9 mouse cellular contexts compared by ENCODE assay signal in the genomic region with DNA sequence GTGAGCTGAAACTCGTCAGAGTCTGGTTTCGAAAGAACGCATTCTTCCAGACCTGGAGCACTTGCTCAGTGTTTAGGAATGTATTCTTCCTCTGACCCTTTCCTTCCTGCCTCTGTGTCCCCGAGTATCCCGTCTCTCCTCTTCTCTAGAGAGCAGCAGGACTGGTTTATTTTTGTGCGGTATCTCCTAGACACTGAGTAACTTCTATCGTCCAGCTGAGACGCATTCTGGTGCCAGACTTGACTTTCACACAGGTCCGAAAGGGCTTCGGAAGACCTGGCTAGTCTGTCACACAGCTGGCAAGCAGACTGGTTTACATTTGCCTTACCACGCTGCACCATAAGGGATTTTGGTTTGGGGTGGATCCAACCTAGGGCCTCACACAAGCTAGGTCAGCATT. TPM values are rescaled to one million over a fixed set of nuclear protein-coding genes. Genes with fewer than 3 reads are reported as not detected.
DNase-seq lines count a peak whose midpoint lies in the region; ATAC-seq and TF ChIP-seq lines count a peak whose summit lies in the region.
"Had no signal": no experiment of that assay in that cellular context is flagged by ENCODE, and none has a peak within 500 bp of the region (broad histone marks: within the 10 kb centered on the region; RNA-seq: fewer than 3 reads in every experiment).

No protein-coding gene starts in this region.

- H3K36me3 ChIP-seq in lung, postnatal 0 days (ENCODE audit: insufficient read depth, low read length), result no peaks in the 10 kb centered on the region
- H3K36me3 ChIP-seq in embryonic facial prominence, embryonic 14.5 days (ENCODE audit: control insufficient read depth, insufficient read depth, low read length), result no peaks in the 10 kb centered on the region
- H3K36me3 ChIP-seq in kidney, embryonic 14.5 days (ENCODE audit: control insufficient read depth, insufficient read depth, low read length), result no peaks in the 10 kb centered on the region
- no peaks in the 10 kb centered on the region for H3K36me3 ChIP-seq in stomach, embryonic 16.5 days (ENCODE audit: control insufficient read depth, insufficient read depth, low read length)
- H3K36me3 ChIP-seq: midbrain, embryonic 10.5 days had no signal

- H3K27ac ChIP-seq in lung, postnatal 0 days (ENCODE audit: low read length), result peak overlapping the region; percentile 73
- H3K27ac ChIP-seq in embryonic facial prominence, embryonic 14.5 days (replicated peaks; ENCODE audit: low read depth, low read length), result 0 out of 2 replicates have a peak overlapping the region, but pooled peaks have one; percentile 7
- 0 out of 2 replicates have a peak overlapping the region, but pooled peaks have one; percentile 3 for H3K27ac ChIP-seq in kidney, embryonic 14.5 days (ENCODE audit: low read depth, low read length)
- peak overlapping the region; percentile 38 for H3K27ac ChIP-seq in stomach, embryonic 16.5 days (ENCODE audit: low read length)
- H3K27ac ChIP-seq: midbrain, embryonic 10.5 days had no signal

- TF ChIP-seq CTCF in lung, postnatal 0 days (IDR thresholded peaks at IDR 0.05), result no peak

- peak; percentile 61 for DNase-seq in lung, postnatal 0 days (ENCODE audit: low spot score)
- no peak for DNase-seq in lung, adult 18-20 months
- no peak for DNase-seq in embryonic facial prominence, embryonic 14.5 days (ENCODE audit: low spot score)
- no peak for DNase-seq in left cerebral cortex, postnatal 36 days (ENCODE audit: low spot score in 2 of 2)
- DNase-seq: liver had no signal

- no peak overlapping the region for H3K9ac ChIP-seq in lung, postnatal 0 days (replicated peaks; ENCODE audit: low read depth)
- no peak overlapping the region for H3K9ac ChIP-seq in embryonic facial prominence, embryonic 14.5 days (ENCODE audit: low read depth, low read length)
- H3K9ac ChIP-seq in kidney, embryonic 14.5 days (ENCODE audit: low read depth, low read length), result no peak overlapping the region
- H3K9ac ChIP-seq in stomach, embryonic 16.5 days (ENCODE audit: low read length), result no peak overlapping the region

- H3K4me2 ChIP-seq in lung, postnatal 0 days (replicated peaks; ENCODE audit: low read depth, low read length), result no peak overlapping the region
- H3K4me2 ChIP-seq in embryonic facial prominence, embryonic 14.5 days (ENCODE audit: low read depth, low read length), result no peak overlapping the region
- H3K4me2 ChIP-seq in kidney, embryonic 14.5 days (replicated peaks; ENCODE audit: low read depth, low read length), result no peak overlapping the region
- H3K4me2 ChIP-seq in stomach, embryonic 16.5 days (ENCODE audit: low read depth, low read length), result no peak overlapping the region

- H3K4me1 ChIP-seq in lung, postnatal 0 days (ENCODE audit: insufficient read depth, low read depth, low read length), result peaks cover 14% of the 10 kb centered on the region; the same call in 1 of the 2 replicates
- H3K4me1 ChIP-seq in embryonic facial prominence, embryonic 14.5 days (ENCODE audit: control insufficient read depth, insufficient read depth, low read length), result peaks cover 15% of the 10 kb centered on the region
- peaks cover 6% of the 10 kb centered on the region for H3K4me1 ChIP-seq in kidney, embryonic 14.5 days (ENCODE audit: control insufficient read depth, insufficient read depth, low read length)
- peaks cover 11% of the 10 kb centered on the region for H3K4me1 ChIP-seq in stomach, embryonic 16.5 days (ENCODE audit: control insufficient read depth, insufficient read depth, low read length)

- no peak for TF ChIP-seq EP300 in lung, postnatal 0 days (IDR thresholded peaks at IDR 0.05)

- 25% methylated on average over 11 of the region's 11 CpGs for WGBS in lung, postnatal 0 days
- 52% methylated on average over 11 of the region's 11 CpGs for WGBS in embryonic facial prominence, embryonic 14.5 days
- 63% methylated on average over 11 of the region's 11 CpGs for WGBS in kidney, embryonic 14.5 days
- WGBS in stomach, embryonic 16.5 days, result 50% methylated on average over 11 of the region's 11 CpGs

- H3K9me3 ChIP-seq in lung, postnatal 0 days (ENCODE audit: low read length), result no peaks in the 10 kb centered on the region
- H3K9me3 ChIP-seq in embryonic facial prominence, embryonic 14.5 days (ENCODE audit: control insufficient read depth, low read length), result no peaks in the 10 kb centered on the region
- no peaks in the 10 kb centered on the region for H3K9me3 ChIP-seq in kidney, embryonic 14.5 days (ENCODE audit: control insufficient read depth, low read length)
- no peaks in the 10 kb centered on the region for H3K9me3 ChIP-seq in stomach, embryonic 16.5 days (replicated peaks; ENCODE audit: control insufficient read depth, low read length)
- H3K9me3 ChIP-seq: midbrain, embryonic 10.5 days had no signal

- intact Hi-C loops in left cerebral cortex, postnatal 36 days (cut with DNase I), result no loop called here

- no peak for ATAC-seq in lung, postnatal 0 days
- ATAC-seq in embryonic facial prominence, embryonic 14.5 days (ENCODE audit: low read depth), result no peak
- ATAC-seq in kidney, embryonic 14.5 days (ENCODE audit: low FRiP score, low TSS enrichment), result no peak
- ATAC-seq in stomach, embryonic 16.5 days (ENCODE audit: insufficient read depth, low FRiP score), result no peak
- no peak for ATAC-seq in erythroid progenitor cell, adult 5-6 weeks (replicated peaks; ENCODE audit: low FRiP score, poor library complexity, severe bottlenecking)

- no peak overlapping the region for H3K4me3 ChIP-seq in lung, postnatal 0 days (ENCODE audit: low read depth, low read length)
- H3K4me3 ChIP-seq in embryonic facial prominence, embryonic 14.5 days (ENCODE audit: low read depth, low read length), result no peak overlapping the region
- no peak overlapping the region for H3K4me3 ChIP-seq in kidney, embryonic 14.5 days (ENCODE audit: low read length)
- H3K4me3 ChIP-seq in stomach, embryonic 16.5 days (replicated peaks; ENCODE audit: low read length), result no peak overlapping the region
- H3K4me3 ChIP-seq: midbrain, embryonic 10.5 days had no signal

- H3K27me3 ChIP-seq in lung, postnatal 0 days (replicated peaks; ENCODE audit: insufficient read depth, low read length), result no peaks in the 10 kb centered on the region
- H3K27me3 ChIP-seq in embryonic facial prominence, embryonic 14.5 days (replicated peaks; ENCODE audit: control insufficient read depth, insufficient read depth, low read length), result no peaks in the 10 kb centered on the region
- H3K27me3 ChIP-seq in kidney, embryonic 14.5 days (ENCODE audit: control insufficient read depth, insufficient read depth, low read length), result no peaks in the 10 kb centered on the region
- H3K27me3 ChIP-seq in stomach, embryonic 16.5 days (ENCODE audit: control insufficient read depth, insufficient read depth, low read length), result no peaks in the 10 kb centered on the region

RNA-seq across cellular contexts. Expression of gene Oaz2, which starts 5.2 kb away (rescaled TPM):
- polyA plus RNA-seq in lung, postnatal 0 days (2015; fragmentation: Nextera tagmentation; extraction: Ambion mirVana), result 639 and 649 TPM in 2 replicates
- 203 and 214 TPM in 2 replicates for polyA plus RNA-seq in embryonic facial prominence, embryonic 14.5 days (2014; fragmentation: Nextera tagmentation; extraction: Ambion mirVana)
- 194 and 204 TPM in 2 replicates for polyA plus RNA-seq in kidney, embryonic 14.5 days (2014; fragmentation: Nextera tagmentation; extraction: Ambion mirVana)
- 200 and 218 TPM in 2 replicates for polyA plus RNA-seq in stomach, embryonic 16.5 days (2015; fragmentation: Nextera tagmentation; extraction: Ambion mirVana)
- 100 to 1,000 TPM; 228 to 236 TPM for total RNA-seq in left cerebral cortex, postnatal 36 days (2021)
- 3.4 and 7.2 TPM in 2 replicates for total RNA-seq in erythroid progenitor cell, adult 5-6 weeks (2015; ENCODE audit: low replicate concordance)
- 1.4 and 9.2 TPM in 2 replicates for total RNA-seq in erythroid progenitor cell, adult 5-6 weeks (2017; ENCODE audit: low replicate concordance)

RNA-seq across cellular contexts. Expression of gene Rbpms2, which starts 43.5 kb away (rescaled TPM):
- polyA plus RNA-seq in lung, postnatal 0 days (2015; fragmentation: Nextera tagmentation; extraction: Ambion mirVana), result 6.1 and 6.5 TPM in 2 replicates
- polyA plus RNA-seq in embryonic facial prominence, embryonic 14.5 days (2014; fragmentation: Nextera tagmentation; extraction: Ambion mirVana), result 13.6 and 13.8 TPM in 2 replicates
- 22.4 and 29.1 TPM in 2 replicates for polyA plus RNA-seq in kidney, embryonic 14.5 days (2014; fragmentation: Nextera tagmentation; extraction: Ambion mirVana)
- 20.4 and 22.9 TPM in 2 replicates for polyA plus RNA-seq in stomach, embryonic 16.5 days (2015; fragmentation: Nextera tagmentation; extraction: Ambion mirVana)
- total RNA-seq in left cerebral cortex, postnatal 36 days (2021), result 1 to 10 TPM; 1.8 to 2.9 TPM
- 9.6 TPM in 1 of 2 replicates, not detected in the other for total RNA-seq in erythroid progenitor cell, adult 5-6 weeks (2015; ENCODE audit: low replicate concordance)
- not detected in 2 replicates for total RNA-seq in erythroid progenitor cell, adult 5-6 weeks (2017; ENCODE audit: low replicate concordance)

Comparison
In these comparisons a context has a peak if more than half of its experiments do, and no peak if none do; other contexts are left out.
1. H3K27ac ChIP-seq: peak in every context shown above with its lines; median percentile 73 in lung, postnatal 0 days; 38 in stomach, embryonic 16.5 days; 7 in embryonic facial prominence, embryonic 14.5 days; 3 in kidney, embryonic 14.5 days.